Mouse (Mus musculus) urinary bladder, postnatal 14 days (tissue): ENCODE results near the gene Ccdc136.
"Not testable (repeated sequence)": the region's sequence is repeated elsewhere in the genome, so short reads cannot be mapped to it uniquely, and the experiment has no call there.

Experiments used
- DNase-seq: peaks from one replicate; pipeline ENCODE4 v3.0.0; 2021; ENCODE audit warnings: low spot score

Ccdc136 gene

DNA sequence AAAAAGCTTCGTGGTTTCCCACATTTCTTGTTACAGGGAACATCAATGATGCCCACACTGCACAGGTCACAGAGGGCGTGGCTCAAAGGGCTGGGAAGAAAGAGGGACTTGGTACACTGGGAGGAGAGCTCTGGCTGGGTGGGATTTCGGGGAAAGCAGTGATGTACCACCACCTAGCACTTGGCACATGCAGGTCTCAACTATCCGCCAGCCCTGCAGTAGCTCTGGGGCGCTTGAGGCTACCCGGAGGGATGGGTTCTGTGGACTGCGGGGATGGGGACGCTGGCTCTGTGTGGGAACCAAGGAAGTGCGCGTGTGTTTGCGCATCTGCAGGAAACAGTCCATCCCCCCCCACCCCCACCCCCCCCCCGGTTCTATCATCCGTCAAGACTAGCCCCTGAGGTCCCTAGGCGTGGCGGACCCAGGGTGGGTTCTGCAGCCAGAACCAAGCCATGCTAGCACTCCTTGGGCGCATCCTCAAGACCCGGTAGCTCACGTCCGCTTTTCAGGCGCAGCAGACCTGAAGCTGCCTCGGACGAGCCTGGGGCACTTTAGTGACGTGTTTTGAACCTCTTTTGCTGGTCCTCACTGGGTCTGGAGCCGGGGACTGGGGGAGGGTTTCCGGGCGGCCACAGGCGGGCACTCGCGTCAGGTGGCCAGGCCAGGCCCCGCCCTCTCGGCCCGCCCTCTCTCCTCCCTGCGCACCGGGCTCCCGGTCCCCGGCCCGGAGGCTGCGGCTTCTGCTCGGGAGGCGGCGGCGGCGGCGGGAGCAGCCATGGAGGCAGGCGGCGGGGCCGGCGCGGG lies at the start of gene Ccdc136:
TSS of gene Ccdc136 (plus strand) at position 400 of the 804 bp plus-strand sequence.
- peak; percentile 77 for DNase-seq

DNA sequence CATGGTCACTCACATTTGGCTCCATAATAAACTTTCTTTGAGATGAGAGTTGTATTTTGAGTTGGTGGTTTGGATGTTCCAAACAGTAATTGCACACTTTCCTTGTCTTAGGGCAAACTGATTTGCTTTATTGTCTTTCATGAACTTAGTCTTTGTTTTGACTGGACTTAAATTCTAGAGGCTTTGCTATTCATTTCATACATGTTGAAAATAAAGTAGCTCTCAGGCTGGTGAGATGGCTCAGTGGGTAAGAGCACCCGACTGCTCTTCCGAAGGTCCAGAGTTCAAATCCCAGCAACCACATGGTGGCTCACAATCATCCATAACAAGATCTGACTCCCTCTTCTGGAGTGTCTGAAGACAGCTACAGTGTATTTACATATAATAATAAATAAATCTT lies 49.6 kb upstream of the Ccdc136 start:
- DNase-seq = not testable (repeated sequence)

DNA sequence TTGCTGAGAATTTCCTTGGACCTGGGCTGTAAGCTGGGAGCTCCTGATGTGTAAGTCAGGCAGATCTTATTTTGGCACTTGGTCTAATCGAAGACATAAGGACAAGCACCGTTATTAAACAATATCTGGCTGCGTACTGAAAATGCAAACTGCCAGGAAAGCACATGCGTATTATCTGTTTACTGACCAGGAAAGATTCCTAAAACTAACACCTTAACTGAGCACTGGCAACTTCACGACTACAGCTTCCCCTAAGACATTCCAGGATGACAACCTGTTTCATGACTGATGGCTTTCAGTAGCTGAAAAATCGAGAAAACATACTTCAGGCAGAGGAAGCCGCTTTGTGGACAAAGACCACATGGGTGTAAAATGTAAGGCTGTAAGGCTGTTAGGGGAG lies 48.9 kb upstream of the Ccdc136 start:
- DNase-seq = no peak

GRCm38 (mm10) chr6:29347665-29348370 lies 48.3 kb upstream of the Ccdc136 start, which contains the start of gene Calu:
Calu (plus strand) TSS chr6:29348069.
- DNase-seq = peak; percentile 100

DNA sequence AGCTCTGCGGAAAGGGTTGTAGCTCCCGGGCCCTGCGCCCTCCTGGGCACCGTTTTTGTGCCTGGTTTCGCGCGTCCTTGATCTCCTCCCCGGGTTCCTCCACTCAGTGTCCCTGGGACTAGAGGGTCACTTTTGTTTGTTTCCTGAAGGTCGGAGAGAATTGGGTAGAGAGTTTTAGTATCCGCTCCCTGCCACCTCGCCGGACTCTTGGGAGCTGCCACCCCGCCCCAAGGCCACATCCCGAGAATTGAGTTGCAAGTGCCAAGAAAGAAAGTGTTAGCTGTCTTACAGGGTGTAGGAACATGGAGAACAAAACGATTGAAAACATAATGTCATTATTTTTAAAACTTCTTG lies 47.8 kb upstream of the Ccdc136 start:
- DNase-seq = no peak

DNA sequence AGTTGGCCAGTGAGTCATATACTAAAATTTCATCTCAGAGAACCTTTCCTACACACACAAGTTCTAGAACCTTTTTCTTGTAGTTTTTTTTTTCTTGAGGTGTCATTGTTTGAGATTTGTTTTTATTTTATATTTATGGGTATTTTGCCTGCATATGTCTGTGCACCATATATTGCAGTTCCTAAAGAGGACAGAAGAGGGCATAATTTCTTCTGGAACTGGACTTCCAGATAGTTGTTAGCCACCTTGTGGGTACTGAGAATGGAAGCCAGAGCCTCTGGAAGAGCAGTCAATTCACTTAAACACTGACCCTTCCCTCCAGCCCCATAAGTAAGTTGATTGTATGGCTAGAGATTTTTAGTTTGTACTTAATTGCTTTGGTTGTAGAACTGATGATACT lies 44.5 kb upstream of the Ccdc136 start:
- no peak for DNase-seq

- DNase-seq = no peak
Observed at GRCm38 (mm10) chr6:29352816-29353215, 43.3 kb upstream of the Ccdc136 start.

- DNase-seq = no peak
Observed at GRCm38 (mm10) chr6:29359386-29359785, 36.7 kb upstream of the Ccdc136 start.

GRCm38 (mm10) chr6:29360211-29360610 lies 35.9 kb upstream of the Ccdc136 start:
- no peak for DNase-seq

DNA sequence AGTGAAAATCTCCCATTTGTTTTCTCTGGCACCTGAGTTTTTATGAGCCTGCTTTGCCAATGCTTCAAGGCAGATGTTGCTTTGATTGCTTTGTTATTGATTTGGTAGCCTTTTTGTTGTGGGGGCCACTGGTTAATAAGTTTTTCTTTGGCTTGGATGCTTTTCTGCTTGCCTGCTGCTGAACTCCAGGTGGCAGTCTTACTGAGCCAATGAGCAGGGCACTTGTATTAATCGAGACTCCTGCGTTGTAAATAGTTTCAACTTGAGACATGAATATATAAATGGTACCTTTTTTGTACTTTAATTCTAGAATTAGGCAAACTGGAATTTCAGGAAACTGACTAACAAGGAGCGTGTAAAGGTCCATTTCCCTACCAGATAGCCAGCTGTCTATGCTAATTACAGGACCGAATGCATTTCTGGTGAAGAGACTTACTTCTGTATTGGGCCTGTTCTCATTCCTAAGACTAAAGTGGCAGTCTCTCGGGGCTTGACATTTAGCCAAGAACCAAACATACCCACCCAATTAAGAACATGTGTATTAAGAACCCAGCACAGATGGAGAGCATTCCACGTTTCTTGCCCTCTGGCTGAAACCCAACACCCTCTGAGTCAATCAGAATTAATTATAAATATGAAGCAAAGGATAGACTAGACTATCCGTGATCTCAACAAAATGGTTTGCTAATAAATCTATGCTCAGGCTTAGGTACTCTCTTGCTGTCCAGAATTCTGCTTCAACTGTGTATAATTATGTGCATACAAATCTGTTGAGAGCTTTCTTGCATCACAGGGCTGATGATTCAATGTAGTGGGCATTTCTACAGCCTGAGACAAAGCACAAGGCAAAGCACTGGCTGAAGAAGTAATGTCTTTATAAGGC lies 33.6 kb upstream of the Ccdc136 start:
- DNase-seq = no peak

DNA sequence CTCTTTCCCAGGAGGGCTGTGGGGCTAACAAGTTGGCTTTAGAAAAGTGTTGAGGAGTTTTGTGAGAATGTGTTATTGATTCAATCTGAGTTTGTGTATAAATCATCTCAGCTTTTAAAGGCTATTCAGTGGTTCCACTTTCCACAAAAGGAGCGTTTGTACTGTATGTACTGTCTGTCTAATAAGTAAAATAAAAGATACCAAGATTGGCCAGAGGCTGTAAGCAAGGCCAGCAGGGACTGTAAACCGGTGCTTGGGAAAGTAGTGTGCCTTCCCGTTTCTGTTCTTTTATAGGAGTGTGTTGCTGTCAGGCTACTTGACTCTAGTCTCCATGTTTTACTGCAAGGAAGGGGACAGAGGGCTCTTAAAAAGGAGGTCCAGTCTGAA lies 33.0 kb upstream of the Ccdc136 start:
- DNase-seq = no peak

- no peak for DNase-seq
Observed at GRCm38 (mm10) chr6:29365277-29365676, 30.8 kb upstream of the Ccdc136 start.

- no peak for DNase-seq
Observed at GRCm38 (mm10) chr6:29377386-29377785, 18.7 kb upstream of the Ccdc136 start.

DNA sequence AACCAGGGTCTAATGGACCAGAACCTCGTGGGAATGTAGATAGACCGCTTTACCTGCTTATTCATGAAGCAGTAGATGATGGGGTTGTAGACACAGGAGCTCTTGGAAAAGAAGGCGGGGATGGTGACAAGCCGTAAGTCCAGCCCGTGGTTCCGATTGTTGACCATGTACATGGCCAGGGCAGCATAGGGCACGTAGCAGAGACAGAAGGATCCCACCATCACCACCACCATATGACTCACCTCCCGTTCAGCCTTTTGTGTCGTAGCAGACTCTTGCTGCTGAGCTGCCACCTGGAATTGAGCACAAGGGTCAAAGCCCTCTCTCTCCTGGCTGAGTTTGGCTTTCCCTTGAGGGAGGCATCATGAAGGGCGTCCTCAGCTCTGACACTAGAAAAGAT lies 17.4 kb upstream of the Ccdc136 start:
- DNase-seq = no peak

GRCm38 (mm10) chr6:29379954-29380353 lies 16.2 kb upstream of the Ccdc136 start:
- no peak for DNase-seq

GRCm38 (mm10) chr6:29382442-29382841 lies 13.7 kb upstream of the Ccdc136 start:
- no peak for DNase-seq

DNA sequence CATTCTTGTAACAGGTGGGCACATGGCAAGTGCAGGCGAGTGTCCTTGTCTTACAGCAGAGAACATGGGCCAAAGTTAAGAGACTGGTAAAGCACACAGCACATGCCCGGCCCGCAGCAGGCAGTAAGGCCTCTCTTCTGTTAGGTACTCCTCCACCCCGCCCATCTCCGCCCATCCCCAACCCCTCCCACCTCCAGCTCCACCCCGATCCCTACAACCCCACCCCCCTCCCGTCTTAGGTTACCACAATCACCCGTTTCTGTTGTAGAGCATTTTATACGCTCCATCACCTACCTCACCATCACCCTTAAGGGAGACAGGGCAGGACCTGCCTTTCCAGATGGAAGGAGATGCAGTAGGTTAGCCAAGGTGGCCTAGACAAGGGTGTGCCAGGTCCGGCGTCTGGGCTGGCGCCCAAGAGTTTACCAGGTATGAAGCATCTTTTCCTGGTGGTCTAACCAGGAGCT lies 8.0 kb upstream of the Ccdc136 start, which contains the start of gene Opn1sw:
TSS of gene Opn1sw (minus strand) at position 417 of the 467 bp plus-strand sequence.
- DNase-seq = peak; percentile 27

DNA sequence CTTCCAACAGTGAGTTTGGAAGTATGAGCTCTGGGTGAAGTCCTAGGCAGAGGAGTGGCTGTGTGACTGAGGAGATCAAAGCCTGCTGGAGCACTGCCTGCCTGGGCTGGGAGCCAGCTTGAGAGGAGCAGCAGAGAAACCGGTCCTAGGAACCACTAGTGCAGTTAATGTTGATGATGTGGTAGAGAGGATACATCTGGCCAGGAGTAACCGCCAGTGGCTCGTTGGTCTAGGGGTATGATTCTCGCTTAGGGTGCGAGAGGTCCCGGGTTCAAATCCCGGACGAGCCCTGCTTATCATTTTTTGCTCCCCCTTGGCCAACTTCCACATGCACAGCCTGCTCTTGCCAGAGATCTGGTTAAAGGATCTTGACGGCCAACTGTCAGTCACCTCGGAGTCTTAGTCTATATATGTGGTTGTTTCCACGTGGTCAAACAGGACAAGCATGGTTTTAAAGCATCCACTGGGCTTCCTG lies 7.5 kb upstream of the Ccdc136 start:
- DNase-seq = peak; percentile 95

- DNase-seq = no peak
Observed at GRCm38 (mm10) chr6:29389425-29389824, 6.7 kb upstream of the Ccdc136 start.

- not testable (repeated sequence) for DNase-seq
Observed at GRCm38 (mm10) chr6:29390500-29390899, 5.6 kb upstream of the Ccdc136 start.

GRCm38 (mm10) chr6:29391241-29391640 lies 4.9 kb upstream of the Ccdc136 start:
- DNase-seq = not testable (repeated sequence)

DNA sequence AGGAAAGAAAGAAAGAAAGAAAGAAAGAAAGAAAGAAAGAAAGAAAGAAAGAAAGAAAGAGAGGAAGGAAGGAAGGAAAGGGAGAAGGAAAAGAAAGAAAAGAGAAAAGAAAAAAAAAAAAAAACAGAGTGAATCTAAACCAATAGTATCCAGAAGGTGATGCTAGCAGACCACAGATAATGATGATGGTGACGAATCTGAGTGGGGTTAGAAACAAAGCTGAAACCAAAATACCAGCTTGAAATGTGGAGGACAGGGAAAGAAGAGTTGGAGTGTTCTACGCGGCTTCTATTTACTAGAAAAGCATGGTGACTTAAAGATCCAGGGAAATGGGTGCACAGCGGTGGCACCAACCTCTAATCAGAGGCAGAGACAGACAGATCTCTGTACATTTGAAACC lies 4.3 kb upstream of the Ccdc136 start:
- DNase-seq = no peak
